Mouse (Mus musculus) liver, postnatal 0 days (tissue): ENCODE measurements around the gene Purb.

Experiments used
- CTCF ChIP-seq: sonication (generic); IDR thresholded peaks from 2 replicates; pipeline ENCODE4 v1.5.1; 2016; ENCODE audit warnings: antibody characterized with exemption, low read depth
- EP300 ChIP-seq: IDR thresholded peaks from 2 replicates; pipeline ENCODE4 v1.6.1; 2016; ENCODE audit warnings: antibody characterized with exemption, low read depth, mild to moderate bottlenecking

GRCm38 (mm10) chr11:6444077-6444853 is 31.5 kb downstream of the Purb start, which contains the start of gene H2afv:
- TF ChIP-seq EP300 = peak; percentile 74
- peak; percentile 63 for TF ChIP-seq CTCF
